Mouse (Mus musculus) midbrain, embryonic 15.5 days (tissue): ENCODE measurements around the gene Cln5. TPM values are rescaled to one million over a fixed set of nuclear protein-coding genes. Genes with fewer than 3 reads are reported as not detected.

Experiments used
- ATAC-seq: fragments of 200-750 bp; cut with Nextera tagmentation; replicated peaks from 2 replicates; pipeline ENCODE4 v1.8.0; 2017; ENCODE audit warnings: moderate TSS enrichment
- H3K27ac ChIP-seq: fragments of 300-500 bp; sonication (generic); 2 replicates; pipeline ENCODE4 v1.5.1; 2015; ENCODE audit warnings: mild to moderate bottlenecking, inconsistent platforms
- H3K27me3 ChIP-seq: fragments of 300-500 bp; sonication (generic); replicated peaks from 2 replicates; pipeline ENCODE4 v1.6.1; 2015; ENCODE audit warnings: inconsistent platforms
- H3K36me3 ChIP-seq: fragments of 300-500 bp; sonication (generic); replicated peaks from 2 replicates; pipeline ENCODE4 v1.6.1; 2015; ENCODE audit warnings: inconsistent platforms
- H3K4me1 ChIP-seq: fragments of 300-500 bp; sonication (generic); 2 replicates; pipeline ENCODE4 v1.6.1; 2015; ENCODE audit warnings: inconsistent platforms
- H3K4me2 ChIP-seq: fragments of 300-500 bp; sonication (generic); 2 replicates; pipeline ENCODE4 v1.6.1; 2015; ENCODE audit warnings: inconsistent platforms, mild to moderate bottlenecking, moderate library complexity
- H3K4me3 ChIP-seq: fragments of 300-500 bp; sonication (generic); 2 replicates; pipeline ENCODE4 v1.5.1; 2015; ENCODE audit warnings: mild to moderate bottlenecking, inconsistent platforms
- H3K9ac ChIP-seq: fragments of 300-500 bp; sonication (generic); 2 replicates; pipeline ENCODE4 v1.6.1; 2015; ENCODE audit warnings: mild to moderate bottlenecking, inconsistent platforms
- H3K9me3 ChIP-seq: fragments of 300-500 bp; sonication (generic); 2 replicates; pipeline ENCODE4 v1.6.1; 2016; ENCODE audit warnings: inconsistent platforms
- WGBS: fragments of 180-500 bp; shearing (Covaris S2); methylation state at CpG from one replicate; pipeline ENCODE4 v1.1.7; 2015; ENCODE audit warnings: mixed read lengths; 5-methylcytosine and 5-hydroxymethylcytosine counted together
- polyA plus RNA-seq: library from polyadenylated mRNA; unstranded; fragments of >200 nt; fragmentation: Nextera tagmentation; extraction: Ambion mirVana; gene quantifications from 2 replicates; pipeline ENCODE4 v1.2.1, GENCODE M21; 2015

Gene Cln5
- polyA plus RNA-seq, 1 experiment from 2014 or later = 11.6 TPM

GRCm38 (mm10) chr14:103065294-103066167 lies 4.5 kb upstream of the Cln5 start:
- no peak overlapping the region for H3K4me2 ChIP-seq
- no peak overlapping the region for H3K9ac ChIP-seq
- no peaks in the 10 kb centered on the region for H3K27me3 ChIP-seq
- H3K9me3 ChIP-seq = no peaks in the 10 kb centered on the region
- no peak overlapping the region for H3K4me3 ChIP-seq
- no peak overlapping the region for H3K27ac ChIP-seq
- no peaks in the 10 kb centered on the region for H3K36me3 ChIP-seq
- H3K4me1 ChIP-seq = peaks cover 6% of the 10 kb centered on the region
- ATAC-seq = no peak
- 12% methylated on average over 10 of the region's 10 CpGs for WGBS

- ATAC-seq = no peak; the same call in none of the 2 replicates
- Histone ChIP-seq H3K4me1 (peaks cover 12% of the 10 kb centered on the region), H3K4me3 (peak overlapping the region; percentile 75)
Observed at GRCm38 (mm10) chr14:103069465-103069863, 552 bp upstream of the Cln5 start.

GRCm38 (mm10) chr14:103070790-103071189 lies 774 bp downstream of the Cln5 start:
- no peaks in the 10 kb centered on the region for H3K36me3 ChIP-seq
- peak overlapping the region; percentile 69 for H3K4me2 ChIP-seq
- no peaks in the 10 kb centered on the region for H3K9me3 ChIP-seq
- WGBS = 3% methylated on average over 10 of the region's 10 CpGs
- H3K4me1 ChIP-seq = peaks cover 12% of the 10 kb centered on the region
- H3K27me3 ChIP-seq = no peaks in the 10 kb centered on the region
- 0 out of 2 replicates have a peak overlapping the region, but pooled peaks have one; percentile 84 for H3K27ac ChIP-seq
- peak overlapping the region; percentile 65 for H3K9ac ChIP-seq
- no peak for ATAC-seq
- peak overlapping the region; percentile 75 for H3K4me3 ChIP-seq

More at GRCm38 (mm10) chr14:103069465-103069863, 552 bp upstream of the Cln5 start:
- H3K9me3 ChIP-seq = no peaks in the 10 kb centered on the region
- peak overlapping the region; percentile 84 for H3K27ac ChIP-seq
- 9% methylated on average over 12 of the region's 12 CpGs for WGBS
- peak overlapping the region; percentile 69 for H3K4me2 ChIP-seq
- peak overlapping the region; percentile 65 for H3K9ac ChIP-seq
- H3K36me3 ChIP-seq = no peaks in the 10 kb centered on the region
- no peaks in the 10 kb centered on the region for H3K27me3 ChIP-seq

GRCm38 (mm10) chr14:103071471-103071870 lies 1.5 kb downstream of the Cln5 start:
- Histone ChIP-seq H3K4me3 (no peak overlapping the region), H3K4me1 (peaks cover 12% of the 10 kb centered on the region), H3K9ac (no peak overlapping the region), H3K9me3 (no peaks in the 10 kb centered on the region), H3K27me3 (no peaks in the 10 kb centered on the region), H3K27ac (no peak overlapping the region), H3K4me2 (no peak overlapping the region), H3K36me3 (no peaks in the 10 kb centered on the region)
- WGBS = 93% methylated on average over 12 of the region's 12 CpGs
- no peak for ATAC-seq

- Histone ChIP-seq H3K4me2 (no peak overlapping the region), H3K27ac (no peak overlapping the region), H3K27me3 (no peaks in the 10 kb centered on the region), H3K4me3 (no peak overlapping the region), H3K9me3 (no peaks in the 10 kb centered on the region), H3K9ac (no peak overlapping the region), H3K36me3 (no peaks in the 10 kb centered on the region), H3K4me1 (peaks cover 12% of the 10 kb centered on the region)
- 91% methylated on average over 4 of the region's 4 CpGs for WGBS
- no peak for ATAC-seq
Observed at GRCm38 (mm10) chr14:103072731-103073130, 2.7 kb downstream of the Cln5 start.

- no peak overlapping the region for H3K27ac ChIP-seq
- no peak overlapping the region for H3K4me2 ChIP-seq
- no peaks in the 10 kb centered on the region for H3K27me3 ChIP-seq
- no peak overlapping the region for H3K9ac ChIP-seq
- no peaks in the 10 kb centered on the region for H3K36me3 ChIP-seq
- H3K9me3 ChIP-seq = no peaks in the 10 kb centered on the region
- peaks cover 12% of the 10 kb centered on the region for H3K4me1 ChIP-seq
- WGBS = 78% methylated on average over 8 of the region's 8 CpGs
- no peak for ATAC-seq
- H3K4me3 ChIP-seq = no peak overlapping the region
Observed at GRCm38 (mm10) chr14:103073825-103074224, 3.8 kb downstream of the Cln5 start.

GRCm38 (mm10) chr14:103075166-103075565 lies 5.2 kb downstream of the Cln5 start:
- Histone ChIP-seq H3K27me3 (no peaks in the 10 kb centered on the region), H3K4me1 (peaks cover 6% of the 10 kb centered on the region), H3K9ac (no peak overlapping the region), H3K9me3 (no peaks in the 10 kb centered on the region), H3K27ac (no peak overlapping the region), H3K4me2 (no peak overlapping the region), H3K36me3 (no peaks in the 10 kb centered on the region), H3K4me3 (no peak overlapping the region)
- 65% methylated on average over 7 of the region's 7 CpGs for WGBS
- ATAC-seq = no peak

- H3K9me3 ChIP-seq = no peaks in the 10 kb centered on the region
- no peak for ATAC-seq
- H3K4me1 ChIP-seq = no peaks in the 10 kb centered on the region
- WGBS = 93% methylated on average over 9 of the region's 9 CpGs
- H3K4me3 ChIP-seq = no peak overlapping the region
- no peaks in the 10 kb centered on the region for H3K27me3 ChIP-seq
- no peak overlapping the region for H3K4me2 ChIP-seq
- H3K9ac ChIP-seq = no peak overlapping the region
- no peak overlapping the region for H3K27ac ChIP-seq
- no peaks in the 10 kb centered on the region for H3K36me3 ChIP-seq
Observed at GRCm38 (mm10) chr14:103077272-103078005, 7.4 kb downstream of the Cln5 start.

GRCm38 (mm10) chr14:103078006-103078912 lies 8.2 kb downstream of the Cln5 start:
- no peak for ATAC-seq
- peaks cover 6% of the 10 kb centered on the region; the same call in 1 of the 2 replicates for H3K36me3 ChIP-seq

GRCm38 (mm10) chr14:103079209-103079977 lies 9.4 kb downstream of the Cln5 start:
- H3K4me3 ChIP-seq = no peak overlapping the region
- peaks cover 6% of the 10 kb centered on the region; the same call in 1 of the 2 replicates for H3K36me3 ChIP-seq
- peak; percentile 24; the same call in 1 of the 2 replicates for ATAC-seq
- no peak overlapping the region for H3K9ac ChIP-seq
- H3K4me2 ChIP-seq = no peak overlapping the region
- H3K27ac ChIP-seq = no peak overlapping the region
- 87% methylated on average over 9 of the region's 9 CpGs for WGBS
- no peaks in the 10 kb centered on the region for H3K27me3 ChIP-seq
- no peaks in the 10 kb centered on the region for H3K9me3 ChIP-seq
- H3K4me1 ChIP-seq = no peaks in the 10 kb centered on the region

More at GRCm38 (mm10) chr14:103078006-103078912, 8.2 kb downstream of the Cln5 start:
- 84% methylated on average over 16 of the region's 16 CpGs for WGBS
- Histone ChIP-seq H3K9ac (no peak overlapping the region), H3K4me1 (no peaks in the 10 kb centered on the region), H3K4me3 (no peak overlapping the region), H3K4me2 (no peak overlapping the region), H3K27me3 (no peaks in the 10 kb centered on the region), H3K9me3 (no peaks in the 10 kb centered on the region), H3K27ac (no peak overlapping the region)

- Histone ChIP-seq H3K4me3 (no peak overlapping the region), H3K27ac (no peak overlapping the region), H3K36me3 (peaks cover 26% of the 10 kb centered on the region), H3K9me3 (no peaks in the 10 kb centered on the region), H3K4me1 (no peaks in the 10 kb centered on the region), H3K9ac (no peak overlapping the region), H3K27me3 (no peaks in the 10 kb centered on the region), H3K4me2 (no peak overlapping the region)
- no peak for ATAC-seq
- WGBS = 90% methylated on average over 1 of the region's 1 CpGs
Observed at GRCm38 (mm10) chr14:103085840-103086533, 16.0 kb downstream of the Cln5 start.
